Mouse (Mus musculus) C2C12 (cell line): ENCODE data around the gene Pik3cg.

Source experiments
- CTCF ChIP-seq: IDR thresholded peaks from one replicate; pipeline ENCODE4 v1.5.1; 2011; ENCODE audit not compliant: control insufficient read depth, insufficient read depth, insufficient read length
- USF1 ChIP-seq: IDR thresholded peaks from one replicate; pipeline ENCODE4 v1.6.1; 2011; ENCODE audit warnings: low read depth, mild to moderate bottlenecking, control low read depth, moderate library complexity

GRCm38 (mm10) chr12:32141766-32142165 is 66.7 kb downstream of the Pik3cg start:
- TF ChIP-seq CTCF (no peak), USF1 (no peak)
